Mouse (Mus musculus) embryonic facial prominence, embryonic 12.5 days (tissue): ENCODE measurements around the gene Aldh1a2. TPM values are rescaled to one million over a fixed set of nuclear protein-coding genes. Genes with fewer than 3 reads are reported as not detected.

ENCODE experiments used
- ATAC-seq: fragments of 200-750 bp; cut with Nextera tagmentation; 2 replicates; pipeline ENCODE4 v1.8.0; 2017; ENCODE audit not compliant: insufficient number of reproducible peaks, insufficient read depth, low FRiP score, low TSS enrichment
- H3K27ac ChIP-seq: fragments of 300-500 bp; sonication (generic); 2 replicates; pipeline ENCODE4 v1.5.1; 2016; ENCODE audit warnings: mild to moderate bottlenecking
- H3K27me3 ChIP-seq: fragments of 300-500 bp; sonication (generic); 2 replicates; pipeline ENCODE4 v1.6.1; 2016; ENCODE audit warnings: mild to moderate bottlenecking, moderate library complexity
- H3K36me3 ChIP-seq: fragments of 300-500 bp; sonication (generic); 2 replicates; pipeline ENCODE4 v1.6.1; 2016; ENCODE audit warnings: mild to moderate bottlenecking
- H3K4me1 ChIP-seq: fragments of 300-500 bp; sonication (generic); 2 replicates; pipeline ENCODE4 v1.6.1; 2016
- H3K4me2 ChIP-seq: fragments of 300-500 bp; sonication (generic); replicated peaks from 2 replicates; pipeline ENCODE4 v1.6.1; 2016; ENCODE audit warnings: mild to moderate bottlenecking, moderate library complexity
- H3K4me3 ChIP-seq: fragments of 300-500 bp; sonication (generic); 2 replicates; pipeline ENCODE4 v1.5.1; 2016; ENCODE audit warnings: mild to moderate bottlenecking
- H3K9ac ChIP-seq: fragments of 300-500 bp; sonication (generic); 2 replicates; pipeline ENCODE4 v1.6.1; 2016; ENCODE audit warnings: mild to moderate bottlenecking, moderate library complexity
- H3K9me3 ChIP-seq: fragments of 300-500 bp; sonication (generic); 2 replicates; pipeline ENCODE4 v1.6.1; 2016; ENCODE audit warnings: mild to moderate bottlenecking, moderate library complexity
- WGBS: fragments of 180-500 bp; shearing (Covaris S2); methylation state at CpG from one replicate; pipeline ENCODE4 v1.1.7; 2016; 5-methylcytosine and 5-hydroxymethylcytosine counted together
- polyA plus RNA-seq: library from polyadenylated mRNA; unstranded; fragments of >200 nt; fragmentation: Nextera tagmentation; extraction: Ambion mirVana; gene quantifications from 2 replicates; pipeline ENCODE4 v1.2.1, GENCODE M21; 2016

The Aldh1a2 gene
- polyA plus RNA-seq, 1 experiment from 2014 or later, result 92.7 TPM

GRCm38 (mm10) chr9:71315960-71316359 is 100.4 kb downstream of the Aldh1a2 start:
- no peak for ATAC-seq

DNA sequence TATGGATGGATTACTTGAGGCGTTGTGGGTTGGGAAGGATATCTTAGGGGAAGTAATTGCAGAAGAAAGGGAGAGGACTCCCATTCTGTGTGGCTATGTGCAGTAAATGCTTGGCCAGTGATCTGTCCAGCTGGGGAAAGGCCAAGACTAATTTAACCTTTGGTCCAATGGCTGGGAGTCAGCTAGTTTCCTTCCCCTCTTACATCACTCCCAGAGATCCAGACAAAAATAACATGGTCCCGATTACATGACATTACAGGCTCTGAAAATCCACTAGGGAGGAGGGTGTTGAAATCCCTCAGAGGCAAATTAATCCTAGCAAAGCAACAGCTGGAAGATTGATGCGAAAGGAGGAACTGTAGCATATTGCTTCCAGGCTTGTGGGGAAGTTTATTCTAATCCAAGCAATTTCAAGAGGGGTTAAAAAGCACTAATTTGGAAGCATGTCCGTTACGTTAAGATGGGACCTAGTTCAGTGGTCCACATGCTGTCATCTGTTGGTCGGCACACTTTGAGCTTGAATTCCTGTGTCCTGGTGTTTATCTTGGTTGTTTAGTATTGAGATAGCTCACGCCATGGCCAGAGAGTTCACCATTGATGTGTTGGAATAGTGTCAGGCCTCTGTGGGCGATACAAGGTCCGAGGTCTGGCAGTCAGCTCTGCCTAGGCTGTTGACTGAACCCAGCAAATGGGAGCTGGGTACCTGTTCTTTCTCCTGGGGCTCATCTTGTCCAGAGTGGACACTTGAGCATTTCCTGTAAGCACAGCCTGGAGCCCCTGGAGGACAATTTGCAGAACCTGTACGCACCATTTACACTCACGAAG is 101.7 kb downstream of the Aldh1a2 start:
- no peak overlapping the region for H3K9ac ChIP-seq
- 68% methylated on average over 11 of the region's 11 CpGs for WGBS
- no peaks in the 10 kb centered on the region for H3K36me3 ChIP-seq
- H3K27ac ChIP-seq, result no peak overlapping the region
- no peaks in the 10 kb centered on the region for H3K27me3 ChIP-seq
- no peak overlapping the region for H3K4me3 ChIP-seq
- no peak overlapping the region for H3K4me2 ChIP-seq
- ATAC-seq, result no peak
- no peaks in the 10 kb centered on the region for H3K9me3 ChIP-seq
- peaks cover 7% of the 10 kb centered on the region; the same call in 1 of the 2 replicates for H3K4me1 ChIP-seq

More at GRCm38 (mm10) chr9:71315960-71316359, 100.4 kb downstream of the Aldh1a2 start:
- H3K4me3 ChIP-seq, result no peak overlapping the region
- H3K9me3 ChIP-seq, result no peaks in the 10 kb centered on the region
- H3K27me3 ChIP-seq, result no peaks in the 10 kb centered on the region
- H3K4me2 ChIP-seq, result no peak overlapping the region
- 80% methylated on average over 3 of the region's 3 CpGs for WGBS
- no peak overlapping the region for H3K9ac ChIP-seq
- H3K4me1 ChIP-seq, result 0 out of 2 replicates have a peak, but pooled peaks cover 3% of the 10 kb centered on the region
- H3K36me3 ChIP-seq, result no peaks in the 10 kb centered on the region
- no peak overlapping the region for H3K27ac ChIP-seq

DNA sequence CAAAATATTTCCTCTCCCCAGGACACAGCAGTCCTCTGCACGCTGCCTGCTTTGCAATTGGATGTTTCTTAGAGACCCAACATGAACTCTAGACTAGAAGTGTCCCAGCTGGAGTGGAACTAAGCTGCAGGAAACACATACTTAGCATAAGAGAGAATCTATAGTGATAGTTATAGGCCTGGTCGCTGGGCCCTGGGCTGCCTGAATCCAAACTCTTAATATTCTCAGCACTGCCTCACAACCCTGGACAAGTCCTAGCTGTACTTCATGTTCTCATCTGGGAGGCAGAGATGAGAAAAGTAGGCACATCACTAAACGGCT is 102.3 kb downstream of the Aldh1a2 start:
- H3K9ac ChIP-seq, result no peak overlapping the region
- 75% methylated on average over 3 of the region's 3 CpGs for WGBS
- no peak overlapping the region for H3K27ac ChIP-seq
- H3K36me3 ChIP-seq, result no peaks in the 10 kb centered on the region
- no peak overlapping the region for H3K4me2 ChIP-seq
- H3K9me3 ChIP-seq, result no peaks in the 10 kb centered on the region
- H3K4me3 ChIP-seq, result no peak overlapping the region
- no peaks in the 10 kb centered on the region for H3K27me3 ChIP-seq
- peaks cover 7% of the 10 kb centered on the region; the same call in 1 of the 2 replicates for H3K4me1 ChIP-seq
- no peak for ATAC-seq

DNA sequence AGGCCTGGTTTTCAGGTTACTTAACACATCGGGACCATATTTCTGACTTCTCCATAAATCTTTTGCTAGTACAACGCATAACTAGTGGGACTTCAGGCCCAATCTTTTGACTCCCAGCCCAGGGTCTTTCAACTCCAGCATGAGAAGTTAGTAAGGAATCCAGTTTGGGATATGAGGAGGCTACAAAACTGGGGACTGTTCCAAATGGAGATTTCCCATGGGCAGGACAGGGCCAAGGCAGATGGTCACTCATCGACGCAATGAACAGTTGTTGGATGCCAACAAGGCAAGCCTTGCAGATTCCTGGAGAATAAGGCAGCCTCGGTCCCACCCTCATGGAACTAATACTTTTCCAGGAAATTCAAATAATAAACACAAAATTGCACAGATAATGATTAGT is 104.2 kb downstream of the Aldh1a2 start:
- 93% methylated on average over 5 of the region's 5 CpGs for WGBS
- Histone ChIP-seq H3K4me2 (no peak overlapping the region), H3K27me3 (no peaks in the 10 kb centered on the region)

DNA sequence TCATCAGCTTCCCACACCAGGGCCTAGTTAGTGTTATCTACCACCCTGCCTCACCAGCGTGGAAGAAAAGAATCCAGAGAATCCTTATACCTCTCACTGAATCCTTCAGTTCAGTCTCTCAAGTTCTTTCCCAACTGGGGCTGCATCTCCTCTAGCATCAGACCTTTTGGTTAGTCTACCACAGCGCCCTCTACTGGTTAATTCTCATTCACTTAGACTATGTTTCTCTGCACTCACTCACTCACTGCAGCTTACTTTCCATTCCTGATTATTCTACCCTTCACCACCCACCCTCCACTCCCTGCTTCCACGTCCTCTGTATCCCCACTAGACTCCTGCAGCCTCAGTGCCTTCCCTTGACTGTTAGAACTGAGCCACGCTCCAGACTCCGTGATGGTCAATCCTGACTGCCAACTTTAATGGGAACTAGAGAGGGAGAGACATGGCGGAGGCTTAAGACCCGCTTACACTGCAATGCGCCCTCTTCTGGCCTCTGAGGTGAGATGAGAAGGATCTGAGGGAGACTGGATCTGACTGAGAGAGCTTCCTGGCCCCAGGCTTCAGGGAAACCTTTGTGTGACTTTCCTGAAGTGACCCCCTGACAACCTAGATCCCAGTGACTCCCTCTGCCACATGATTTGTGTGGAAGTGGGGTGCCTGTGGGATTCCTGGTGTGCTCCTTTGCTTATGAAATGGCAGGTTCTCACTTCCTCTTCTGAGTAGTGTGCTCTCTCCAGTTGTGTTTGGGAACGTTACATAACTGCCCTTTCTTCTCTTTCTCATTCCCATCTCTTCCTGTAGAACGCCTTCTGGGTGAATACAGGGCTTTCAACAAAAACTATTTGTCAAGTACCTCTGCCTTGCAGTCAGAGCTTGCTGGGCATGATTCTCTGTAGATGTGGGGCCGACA is 104.9 kb downstream of the Aldh1a2 start:
- no peak overlapping the region for H3K4me2 ChIP-seq
- H3K27me3 ChIP-seq, result no peaks in the 10 kb centered on the region
- no peaks in the 10 kb centered on the region for H3K9me3 ChIP-seq
- 51% methylated on average over 11 of the region's 11 CpGs for WGBS
- H3K27ac ChIP-seq, result no peak overlapping the region
- ATAC-seq, result no peak
- no peak overlapping the region for H3K4me3 ChIP-seq
- no peaks in the 10 kb centered on the region for H3K36me3 ChIP-seq
- no peak overlapping the region for H3K9ac ChIP-seq
- H3K4me1 ChIP-seq, result peaks cover 7% of the 10 kb centered on the region; the same call in 1 of the 2 replicates

More for the DNA sequence above, 104.2 kb downstream of the Aldh1a2 start:
- H3K4me3 ChIP-seq, result no peak overlapping the region
- peaks cover 7% of the 10 kb centered on the region; the same call in 1 of the 2 replicates for H3K4me1 ChIP-seq
- H3K9ac ChIP-seq, result no peak overlapping the region
- no peaks in the 10 kb centered on the region for H3K36me3 ChIP-seq
- no peak for ATAC-seq
- no peak overlapping the region for H3K27ac ChIP-seq
- H3K9me3 ChIP-seq, result no peaks in the 10 kb centered on the region

- Histone ChIP-seq H3K9me3 (no peaks in the 10 kb centered on the region), H3K27me3 (no peaks in the 10 kb centered on the region), H3K9ac (no peak overlapping the region), H3K4me3 (no peak overlapping the region), H3K4me1 (peaks cover 13% of the 10 kb centered on the region), H3K27ac (no peak overlapping the region), H3K4me2 (no peak overlapping the region), H3K36me3 (no peaks in the 10 kb centered on the region)
- 69% methylated on average over 7 of the region's 7 CpGs for WGBS
- ATAC-seq, result no peak
Measured at GRCm38 (mm10) chr9:71321436-71321835, 105.8 kb downstream of the Aldh1a2 start.

GRCm38 (mm10) chr9:71321871-71322270 is 106.3 kb downstream of the Aldh1a2 start:
- Histone ChIP-seq H3K27me3 (no peaks in the 10 kb centered on the region), H3K4me1 (peaks cover 17% of the 10 kb centered on the region), H3K27ac (no peak overlapping the region), H3K36me3 (no peaks in the 10 kb centered on the region), H3K4me2 (no peak overlapping the region), H3K9me3 (no peaks in the 10 kb centered on the region), H3K9ac (no peak overlapping the region), H3K4me3 (no peak overlapping the region)
- 61% methylated on average over 6 of the region's 6 CpGs for WGBS
- no peak for ATAC-seq

DNA sequence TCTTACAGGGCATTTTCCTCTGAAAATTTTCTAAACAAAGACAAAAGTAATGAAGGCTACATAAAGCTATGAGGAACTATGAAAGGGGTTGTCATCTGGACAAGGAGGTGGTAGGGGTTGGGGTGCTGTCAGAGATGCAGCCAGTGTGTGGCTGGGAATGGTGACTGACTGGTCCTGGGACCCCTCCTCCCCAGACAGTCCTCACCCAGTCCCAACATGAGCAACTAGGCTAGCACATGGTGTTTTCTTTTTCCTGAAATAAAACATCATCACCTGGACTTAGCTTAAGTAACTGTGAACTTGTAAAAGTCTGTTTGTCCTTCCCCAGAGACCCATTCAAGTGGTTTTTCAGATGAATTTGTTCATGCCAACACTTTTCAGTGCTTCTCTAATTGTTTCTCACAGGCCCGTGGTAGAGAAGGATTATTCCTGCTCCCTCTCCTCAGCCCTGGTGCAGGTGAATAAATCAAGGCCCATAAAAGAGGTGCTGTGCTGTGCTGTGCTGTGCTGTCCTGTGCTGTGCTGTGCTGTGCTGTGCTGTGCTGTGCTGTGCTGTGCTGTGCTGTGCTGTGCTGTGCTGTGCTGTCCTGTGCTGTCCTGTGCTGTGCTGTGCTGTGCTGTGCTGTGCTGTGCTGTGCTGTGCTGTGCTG is 107.8 kb downstream of the Aldh1a2 start:
- 65% methylated on average over 1 of the region's 1 CpGs for WGBS
- Histone ChIP-seq H3K4me3 (no peak overlapping the region), H3K27ac (no peak overlapping the region), H3K9me3 (no peaks in the 10 kb centered on the region), H3K4me1 (peaks cover 19% of the 10 kb centered on the region), H3K36me3 (no peaks in the 10 kb centered on the region), H3K27me3 (no peaks in the 10 kb centered on the region), H3K4me2 (no peak overlapping the region), H3K9ac (no peak overlapping the region)
- no peak for ATAC-seq

- H3K9ac ChIP-seq, result no peak overlapping the region; the same call in 1 of the 2 replicates
- no peaks in the 10 kb centered on the region for H3K9me3 ChIP-seq
- H3K4me3 ChIP-seq, result no peak overlapping the region
- WGBS, result 68% methylated on average over 5 of the region's 5 CpGs
- no peaks in the 10 kb centered on the region for H3K36me3 ChIP-seq
- peaks cover 19% of the 10 kb centered on the region for H3K4me1 ChIP-seq
- H3K27ac ChIP-seq, result no peak overlapping the region
- no peak for ATAC-seq
- H3K27me3 ChIP-seq, result no peaks in the 10 kb centered on the region
- H3K4me2 ChIP-seq, result no peak overlapping the region
Measured at GRCm38 (mm10) chr9:71324060-71324459, 108.5 kb downstream of the Aldh1a2 start.

DNA sequence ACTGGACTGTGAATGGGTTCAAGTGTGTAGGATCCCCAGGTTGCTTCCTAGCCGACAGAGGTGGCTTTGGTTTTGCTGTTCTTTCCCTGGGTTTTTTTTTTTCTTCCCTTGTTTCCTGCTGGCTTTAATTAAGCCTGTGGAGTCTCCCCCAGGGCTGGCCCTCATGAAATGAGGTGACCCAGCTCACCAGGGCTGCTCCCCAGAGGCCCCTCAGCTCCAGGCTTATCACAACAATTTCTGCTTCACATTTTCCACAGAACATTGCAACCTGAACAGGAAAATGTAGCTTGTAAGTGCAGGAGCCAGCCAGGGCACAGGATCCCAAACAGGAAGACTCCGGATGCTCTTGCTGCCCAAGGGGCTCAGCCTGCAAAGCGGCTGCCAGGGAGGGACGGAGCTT is 110.7 kb downstream of the Aldh1a2 start:
- no peak for ATAC-seq
- Histone ChIP-seq H3K4me3 (no peak overlapping the region), H3K9ac (no peak overlapping the region), H3K4me2 (no peak overlapping the region), H3K27me3 (no peaks in the 10 kb centered on the region), H3K9me3 (no peaks in the 10 kb centered on the region), H3K27ac (0 out of 2 replicates have a peak overlapping the region, but pooled peaks have one; percentile 48), H3K4me1 (peaks cover 16% of the 10 kb centered on the region), H3K36me3 (no peaks in the 10 kb centered on the region)
- WGBS, result 20% methylated on average over 4 of the region's 4 CpGs

GRCm38 (mm10) chr9:71331661-71332060 is 116.1 kb downstream of the Aldh1a2 start:
- Histone ChIP-seq H3K27me3 (no peaks in the 10 kb centered on the region), H3K36me3 (no peaks in the 10 kb centered on the region), H3K4me2 (no peak overlapping the region), H3K9ac (no peak overlapping the region), H3K4me3 (no peak overlapping the region), H3K9me3 (no peaks in the 10 kb centered on the region), H3K4me1 (peaks cover 4% of the 10 kb centered on the region; the same call in 1 of the 2 replicates), H3K27ac (no peak overlapping the region)
- no peak for ATAC-seq
- 72% methylated on average over 3 of the region's 3 CpGs for WGBS
